Mouse (Mus musculus): ENCODE results near the gene Pinlyp. TPM values are rescaled to one million over a fixed set of nuclear protein-coding genes. Genes with fewer than 3 reads are reported as not detected.

Pinlyp gene
- polyA plus RNA-seq, 1 experiment = not detected

DNA sequence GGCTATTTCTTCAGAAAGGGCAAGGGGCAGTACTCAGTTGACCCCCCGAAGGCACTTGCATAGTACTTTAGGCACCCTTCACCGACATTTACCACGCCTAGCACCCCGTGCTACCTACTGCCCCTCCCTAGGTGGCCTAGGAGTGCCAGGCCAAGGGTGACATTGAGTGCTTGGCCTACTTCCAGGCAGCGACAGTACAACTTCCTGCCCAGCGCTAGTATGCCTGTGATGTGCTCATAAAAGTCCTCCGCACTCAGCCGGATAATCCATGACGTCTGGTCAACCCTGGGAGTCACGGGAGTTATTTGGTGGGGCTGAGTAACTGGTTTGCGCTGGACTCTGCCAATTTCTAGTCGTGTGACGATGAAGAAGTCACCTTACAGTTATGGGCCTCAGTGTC lies 42.4 kb upstream of the Pinlyp start:
- 15% methylated on average over 13 of the region's 13 CpGs for WGBS
- Histone ChIP-seq H3K36me3 (ENCODE audit: control insufficient read depth, insufficient read depth, low read length) (no peaks in the 10 kb centered on the region), H3K4me1 (ENCODE audit: control insufficient read depth, insufficient read depth, insufficient read length, low read length) (peaks cover 26% of the 10 kb centered on the region), H3K27me3 (ENCODE audit: control insufficient read depth, insufficient read depth, low read length) (no peaks in the 10 kb centered on the region), H3K27ac (ENCODE audit: insufficient read depth, low read depth, low read length) (peak overlapping the region; percentile 69), H3K4me3 (ENCODE audit: low read depth, low read length) (no peak overlapping the region)
- no peak for TF ChIP-seq CTCF (IDR thresholded peaks at IDR 0.05; ENCODE audit: extremely low read depth, insufficient read length, insufficient replicate concordance, low read depth, low read length)

- WGBS = 15% methylated on average over 30 of the region's 30 CpGs
- Histone ChIP-seq H3K36me3 (ENCODE audit: control insufficient read depth, insufficient read depth, low read length) (no peaks in the 10 kb centered on the region), H3K27ac (ENCODE audit: insufficient read depth, low read depth, low read length) (peak within 1 kb of the TSS; percentile 69), H3K4me1 (ENCODE audit: control insufficient read depth, insufficient read depth, insufficient read length, low read length) (peaks cover 26% of the 10 kb centered on the region), H3K4me3 (ENCODE audit: low read depth, low read length) (peak within 1 kb of the TSS; percentile 54), H3K27me3 (ENCODE audit: control insufficient read depth, insufficient read depth, low read length) (no peaks in the 10 kb centered on the region)
- TF ChIP-seq CTCF (IDR thresholded peaks at IDR 0.05; ENCODE audit: extremely low read depth, insufficient read length, insufficient replicate concordance, low read depth, low read length) = no peak
- no peak for TF ChIP-seq POLR2A (IDR thresholded peaks at IDR 0.05; ENCODE audit: low read depth, low read length)
Observed at GRCm38 (mm10) chr7:24587330-24588105, 41.6 kb upstream of the Pinlyp start, which contains the start of the genes Ethe1 and Zfp575. TSS of gene Ethe1 (plus strand) at chr7:24587543. TSS of gene Zfp575 (minus strand) at chr7:24587641.

DNA sequence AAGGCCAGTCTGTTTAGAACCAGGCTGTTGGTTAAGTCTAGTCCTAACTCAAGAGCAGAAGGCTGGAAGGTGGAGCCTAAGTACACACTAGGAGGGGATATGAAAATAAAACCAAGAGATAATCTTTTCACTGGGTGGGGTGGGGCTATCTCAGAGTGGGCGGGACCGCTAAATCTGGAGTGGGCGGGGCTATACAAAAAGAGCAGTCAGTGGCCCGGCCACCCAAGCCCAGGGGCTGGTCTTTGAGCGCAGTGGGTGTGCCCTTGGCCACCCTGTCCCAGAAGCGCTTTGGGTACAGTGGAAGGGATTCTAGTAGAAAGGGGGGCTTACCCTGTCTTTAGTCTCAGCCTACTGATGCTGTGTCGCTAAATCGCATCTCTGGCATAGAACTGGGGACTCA lies 40.9 kb upstream of the Pinlyp start:
- no peak overlapping the region for H3K4me3 ChIP-seq (ENCODE audit: low read depth, low read length)
- 8% methylated on average over 8 of the region's 8 CpGs for WGBS
- TF ChIP-seq POLR2A (IDR thresholded peaks at IDR 0.05; ENCODE audit: low read depth, low read length) = no peak
- TF ChIP-seq CTCF (IDR thresholded peaks at IDR 0.05; ENCODE audit: extremely low read depth, insufficient read length, insufficient replicate concordance, low read depth, low read length) = no peak
- no peak overlapping the region for H3K27ac ChIP-seq (ENCODE audit: insufficient read depth, low read depth, low read length)
- no peaks in the 10 kb centered on the region for H3K36me3 ChIP-seq (ENCODE audit: control insufficient read depth, insufficient read depth, low read length)
- no peaks in the 10 kb centered on the region for H3K27me3 ChIP-seq (ENCODE audit: control insufficient read depth, insufficient read depth, low read length)
- peaks cover 20% of the 10 kb centered on the region for H3K4me1 ChIP-seq (ENCODE audit: control insufficient read depth, insufficient read depth, insufficient read length, low read length)

DNA sequence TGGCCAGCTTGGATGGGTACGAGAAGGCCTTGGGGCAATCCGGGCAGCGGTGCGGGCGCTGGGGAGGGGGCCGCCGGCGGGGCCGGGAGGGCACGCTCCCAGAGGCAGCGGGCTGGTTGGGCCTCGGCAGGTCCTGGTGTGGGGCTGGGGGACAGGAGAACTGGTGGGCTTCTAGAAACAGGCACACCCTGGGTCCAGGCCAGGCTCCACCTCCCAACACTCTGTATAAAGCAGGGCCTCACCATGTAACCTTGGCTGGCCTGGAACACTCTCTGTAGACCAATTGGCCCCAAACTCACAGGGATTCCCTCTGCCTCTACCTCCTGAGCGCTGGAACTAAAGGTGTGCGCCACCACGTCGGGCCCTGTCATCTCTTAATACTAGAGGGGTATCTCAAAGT lies 40.1 kb upstream of the Pinlyp start:
- H3K27me3 ChIP-seq (ENCODE audit: control insufficient read depth, insufficient read depth, low read length) = no peaks in the 10 kb centered on the region
- H3K36me3 ChIP-seq (ENCODE audit: control insufficient read depth, insufficient read depth, low read length) = no peaks in the 10 kb centered on the region
- no peak overlapping the region for H3K27ac ChIP-seq (ENCODE audit: insufficient read depth, low read depth, low read length)
- H3K4me1 ChIP-seq (ENCODE audit: control insufficient read depth, insufficient read depth, insufficient read length, low read length) = peaks cover 15% of the 10 kb centered on the region
- WGBS = 67% methylated on average over 16 of the region's 16 CpGs
- TF ChIP-seq CTCF (IDR thresholded peaks at IDR 0.05; ENCODE audit: extremely low read depth, insufficient read length, insufficient replicate concordance, low read depth, low read length) (no peak), POLR2A (IDR thresholded peaks at IDR 0.05; ENCODE audit: low read depth, low read length) (no peak)
- no peak overlapping the region for H3K4me3 ChIP-seq (ENCODE audit: low read depth, low read length)

GRCm38 (mm10) chr7:24584876-24585275 lies 39.0 kb upstream of the Pinlyp start:
- 91% methylated on average over 6 of the region's 6 CpGs for WGBS
- no peak overlapping the region for H3K27ac ChIP-seq (ENCODE audit: insufficient read depth, low read depth, low read length)
- H3K27me3 ChIP-seq (ENCODE audit: control insufficient read depth, insufficient read depth, low read length) = no peaks in the 10 kb centered on the region
- H3K4me3 ChIP-seq (ENCODE audit: low read depth, low read length) = no peak overlapping the region
- peaks cover 15% of the 10 kb centered on the region for H3K4me1 ChIP-seq (ENCODE audit: control insufficient read depth, insufficient read depth, insufficient read length, low read length)
- no peaks in the 10 kb centered on the region for H3K36me3 ChIP-seq (ENCODE audit: control insufficient read depth, insufficient read depth, low read length)
- TF ChIP-seq POLR2A (IDR thresholded peaks at IDR 0.05; ENCODE audit: low read depth, low read length) (no peak), CTCF (IDR thresholded peaks at IDR 0.05; ENCODE audit: extremely low read depth, insufficient read length, insufficient replicate concordance, low read depth, low read length) (no peak)

GRCm38 (mm10) chr7:24577811-24578210 lies 31.9 kb upstream of the Pinlyp start:
- H3K4me3 ChIP-seq (ENCODE audit: low read depth, low read length) = no peak overlapping the region
- WGBS = 92% methylated on average over 10 of the region's 10 CpGs
- no peaks in the 10 kb centered on the region for H3K27me3 ChIP-seq (ENCODE audit: control insufficient read depth, insufficient read depth, low read length)
- no peaks in the 10 kb centered on the region for H3K36me3 ChIP-seq (ENCODE audit: control insufficient read depth, insufficient read depth, low read length)
- H3K4me1 ChIP-seq (ENCODE audit: control insufficient read depth, insufficient read depth, insufficient read length, low read length) = peaks cover 9% of the 10 kb centered on the region
- H3K27ac ChIP-seq (ENCODE audit: insufficient read depth, low read depth, low read length) = no peak overlapping the region
- no peak for TF ChIP-seq CTCF (IDR thresholded peaks at IDR 0.05; ENCODE audit: extremely low read depth, insufficient read length, insufficient replicate concordance, low read depth, low read length)
- TF ChIP-seq POLR2A (IDR thresholded peaks at IDR 0.05; ENCODE audit: low read depth, low read length) = no peak

GRCm38 (mm10) chr7:24574224-24574796 lies 28.4 kb upstream of the Pinlyp start:
- H3K4me1 ChIP-seq (ENCODE audit: control insufficient read depth, insufficient read depth, insufficient read length, low read length) = peaks cover 9% of the 10 kb centered on the region
- WGBS = 42% methylated on average over 12 of the region's 12 CpGs
- no peaks in the 10 kb centered on the region for H3K27me3 ChIP-seq (ENCODE audit: control insufficient read depth, insufficient read depth, low read length)
- TF ChIP-seq CTCF (IDR thresholded peaks at IDR 0.05; ENCODE audit: extremely low read depth, insufficient read length, insufficient replicate concordance, low read depth, low read length) (no peak), POLR2A (IDR thresholded peaks at IDR 0.05; ENCODE audit: low read depth, low read length) (no peak)
- no peak overlapping the region for H3K27ac ChIP-seq (ENCODE audit: insufficient read depth, low read depth, low read length)
- peaks cover 2% of the 10 kb centered on the region; the same call in 1 of the 2 replicates for H3K36me3 ChIP-seq (ENCODE audit: control insufficient read depth, insufficient read depth, low read length)
- no peak overlapping the region for H3K4me3 ChIP-seq (ENCODE audit: low read depth, low read length)
